Mouse (Mus musculus): ENCODE data around the gene Calb2.

The Calb2 gene

GRCm38 (mm10) chr8:110130537-110130936 is 37.5 kb downstream of the Calb2 start:
- peak; percentile 89 for DNase-seq (ENCODE audit: low spot score)

- DNase-seq (ENCODE audit: low spot score) = peak; percentile 70
Observed at GRCm38 (mm10) chr8:110119715-110120114, 48.3 kb downstream of the Calb2 start.

GRCm38 (mm10) chr8:110102653-110103052 is 65.4 kb downstream of the Calb2 start, which contains the start of gene Gm17720:
Gene Gm17720, minus strand, starts transcription at chr8:110102753.
- no peak for DNase-seq (ENCODE audit: low spot score)

DNA sequence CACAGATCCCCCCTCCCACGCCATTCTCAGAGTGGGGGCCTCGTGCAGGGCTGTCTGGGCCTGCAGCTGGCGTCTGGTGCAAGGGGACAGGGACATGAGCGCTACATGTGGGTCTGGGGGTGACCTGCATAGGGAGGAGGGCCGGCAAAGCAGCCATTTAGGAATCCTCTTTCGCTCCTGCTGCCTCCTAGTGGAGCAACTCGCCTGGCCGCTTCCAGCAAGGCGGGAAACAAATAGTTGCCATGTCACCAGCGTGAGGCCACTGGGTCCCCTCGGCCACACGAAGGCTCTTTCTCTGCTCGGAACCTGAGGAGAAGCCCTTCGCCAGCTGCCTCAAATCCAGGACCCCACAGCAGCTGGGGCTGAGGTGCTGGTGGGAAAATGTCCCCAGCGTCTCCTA is 66.3 kb downstream of the Calb2 start:
- no peak for DNase-seq (ENCODE audit: low spot score)

- DNase-seq (ENCODE audit: low spot score) = no peak
Observed at GRCm38 (mm10) chr8:110100907-110101306, 67.1 kb downstream of the Calb2 start, which contains the start of gene Gm21964. Gene Gm21964, plus strand, starts transcription at chr8:110101207.

GRCm38 (mm10) chr8:110091869-110092268 is 76.1 kb downstream of the Calb2 start:
- no peak for DNase-seq (ENCODE audit: low spot score)
